Mouse (Mus musculus): ENCODE results near the gene Sowahc.

Gene Sowahc

GRCm38 (mm10) chr10:59253541-59254079, 31.9 kb downstream of the Sowahc start:
- DNase-seq (ENCODE audit: low spot score in 2 of 2): no peak

- no peak for DNase-seq (ENCODE audit: low spot score in 2 of 2)
Observed at GRCm38 (mm10) chr10:59256533-59256932, 34.8 kb downstream of the Sowahc start.

GRCm38 (mm10) chr10:59259572-59259971, 37.8 kb downstream of the Sowahc start:
- DNase-seq (ENCODE audit: low spot score in 2 of 2): no peak

GRCm38 (mm10) chr10:59261603-59262002, 39.9 kb downstream of the Sowahc start:
- no peak for DNase-seq (ENCODE audit: low spot score in 2 of 2)

- no peak for DNase-seq (ENCODE audit: low spot score in 2 of 2)
Observed at GRCm38 (mm10) chr10:59262021-59262420, 40.3 kb downstream of the Sowahc start.

GRCm38 (mm10) chr10:59262979-59263378, 41.2 kb downstream of the Sowahc start:
- no peak for DNase-seq (ENCODE audit: low spot score in 2 of 2)

- no peak for DNase-seq (ENCODE audit: low spot score in 2 of 2)
Observed at GRCm38 (mm10) chr10:59265067-59265466, 43.3 kb downstream of the Sowahc start.

GRCm38 (mm10) chr10:59265674-59266073, 43.9 kb downstream of the Sowahc start:
- peak in 1 of 2 experiments; percentile 39 for DNase-seq (ENCODE audit: low spot score in 2 of 2)

GRCm38 (mm10) chr10:59266097-59266496, 44.3 kb downstream of the Sowahc start:
- peak; percentile 73 to 80 for DNase-seq (ENCODE audit: low spot score in 2 of 2)

GRCm38 (mm10) chr10:59267275-59267674, 45.5 kb downstream of the Sowahc start:
- DNase-seq (ENCODE audit: low spot score in 2 of 2): no peak

- DNase-seq (ENCODE audit: low spot score in 2 of 2): no peak
Observed at GRCm38 (mm10) chr10:59268109-59268508, 46.4 kb downstream of the Sowahc start.

- DNase-seq (ENCODE audit: low spot score in 2 of 2): no peak
Observed at GRCm38 (mm10) chr10:59268754-59269153, 47.0 kb downstream of the Sowahc start.

- DNase-seq (ENCODE audit: low spot score in 2 of 2): no peak
Observed at GRCm38 (mm10) chr10:59275745-59276144, 54.0 kb downstream of the Sowahc start.

Data from urinary bladder, adult 18-20 months (tissue).